Comparison of ENCODE assay signal across 20 mouse cellular contexts in the genomic region with DNA sequence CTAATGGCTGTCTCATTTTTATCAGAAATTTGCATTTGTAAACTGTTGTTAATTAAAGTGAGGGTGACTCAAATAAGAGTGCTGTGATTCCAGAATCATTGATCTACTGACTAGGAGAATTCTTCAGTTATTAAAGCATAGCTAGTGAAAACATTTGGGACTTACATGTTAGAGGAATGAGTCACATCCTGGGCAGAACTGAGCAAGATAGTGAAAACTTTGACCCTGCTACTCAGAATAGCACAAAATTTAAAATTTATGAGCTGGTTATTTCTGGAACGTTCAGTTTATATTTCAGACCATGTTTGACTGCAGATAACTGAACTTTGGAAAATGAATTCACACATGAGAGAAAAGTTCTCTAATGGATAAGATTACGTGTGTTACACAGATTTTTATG.
DNase-seq lines count a peak whose midpoint lies in the region; ATAC-seq and TF ChIP-seq lines count a peak whose summit lies in the region.
"Had no signal": no experiment of that assay in that cellular context is flagged by ENCODE, and none has a peak within 500 bp of the region (broad histone marks: within the 10 kb centered on the region; RNA-seq: fewer than 3 reads in every experiment).

No protein-coding gene starts in this region.

- H3ac ChIP-seq in C2C12 (ENCODE audit: control insufficient read depth, insufficient read length, low read depth) = no peak overlapping the region

- H3K36me3 ChIP-seq in heart, postnatal 0 days (replicated peaks; ENCODE audit: control insufficient read depth, insufficient read depth, low read length) = no peaks in the 10 kb centered on the region
- H3K36me3 ChIP-seq in C2C12 (ENCODE audit: control insufficient read depth, insufficient read depth) = no peaks in the 10 kb centered on the region
- H3K36me3 ChIP-seq: embryonic facial prominence, embryonic 10.5 days; heart, embryonic 12.5 days; hindbrain, embryonic 15.5 days had no signal

- H3K9ac ChIP-seq in heart, postnatal 0 days (replicated peaks; ENCODE audit: low read depth, low read length) = no peak overlapping the region
- H3K9ac ChIP-seq: heart, embryonic 12.5 days; hindbrain, embryonic 15.5 days had no signal

- 46% methylated on average over 2 of the region's 2 CpGs for WGBS in heart, postnatal 0 days

- no peak for TF ChIP-seq CTCF in heart, postnatal 0 days (IDR thresholded peaks at IDR 0.05; ENCODE audit: low read depth)
- TF ChIP-seq CTCF in C2C12 (IDR thresholded peaks at IDR 0.05; ENCODE audit: control insufficient read depth, insufficient read depth, insufficient read length) = no peak

- H3K79me3 ChIP-seq in C2C12 (ENCODE audit: low read depth) = no peaks in the 10 kb centered on the region

- no peak overlapping the region for H3K4me3 ChIP-seq in heart, postnatal 0 days (ENCODE audit: low read depth, low read length)
- no peak overlapping the region for H3K4me3 ChIP-seq in C2C12 (ENCODE audit: insufficient read depth, poor library complexity, severe bottlenecking)
- H3K4me3 ChIP-seq: embryonic facial prominence, embryonic 10.5 days; heart, adult 2 months; heart, embryonic 12.5 days; hindbrain, embryonic 15.5 days had no signal

- no peak for TF ChIP-seq EP300 in heart, postnatal 0 days (IDR thresholded peaks at IDR 0.05; ENCODE audit: low read depth)

- ATAC-seq in heart, postnatal 0 days (ENCODE audit: insufficient read depth, low read depth) = no peak
- ATAC-seq: forebrain, embryonic 14.5 days; inflammation-experienced regulatory T-cells, adult 6 months; intestine, postnatal 0 days had no signal

- H3K4me1 ChIP-seq in heart, postnatal 0 days (ENCODE audit: control insufficient read depth, insufficient read depth) = no peaks in the 10 kb centered on the region
- H3K4me1 ChIP-seq: embryonic facial prominence, embryonic 10.5 days; heart, embryonic 12.5 days; hindbrain, embryonic 15.5 days had no signal

- H3K9me3 ChIP-seq in heart, postnatal 0 days (replicated peaks; ENCODE audit: control insufficient read depth, low read length) = no peaks in the 10 kb centered on the region
- H3K9me3 ChIP-seq: embryonic facial prominence, embryonic 10.5 days; hindbrain, embryonic 15.5 days had no signal

- H3K27me3 ChIP-seq in heart, postnatal 0 days (ENCODE audit: control insufficient read depth, insufficient read depth, low read length) = no peaks in the 10 kb centered on the region
- H3K27me3 ChIP-seq in C2C12 (ENCODE audit: control insufficient read depth, insufficient read depth, insufficient read length) = no peaks in the 10 kb centered on the region
- H3K27me3 ChIP-seq: heart, embryonic 12.5 days; hindbrain, embryonic 15.5 days had no signal

- no peak overlapping the region for H3K4me2 ChIP-seq in heart, postnatal 0 days (ENCODE audit: low read depth, low read length)
- H3K4me2 ChIP-seq: heart, embryonic 12.5 days; hindbrain, embryonic 15.5 days had no signal

- H3K79me2 ChIP-seq in C2C12 (ENCODE audit: control insufficient read depth, insufficient read depth) = no peaks in the 10 kb centered on the region

- H3K27ac ChIP-seq in heart, postnatal 0 days (ENCODE audit: low read depth) = no peak overlapping the region
- H3K27ac ChIP-seq: embryonic facial prominence, embryonic 10.5 days; heart, adult 2 months; hindbrain, embryonic 15.5 days had no signal

- peak; percentile 5 for DNase-seq in heart, postnatal 0 days (ENCODE audit: low spot score)
- DNase-seq in heart, adult 9 months (ENCODE audit: low spot score in 2 of 2) = no peak
- DNase-seq in 3134 (ENCODE audit: extremely low read depth, insufficient read length, low spot score) = peak; percentile 30
- peak; percentile 7 for DNase-seq in brain, adult 2 months (ENCODE audit: low read depth, low spot score)
- no peak for DNase-seq in ovary, postnatal 10 days (ENCODE audit: low spot score)
- no peak for DNase-seq in cerebellum, postnatal 25 days
- DNase-seq: adrenal gland, postnatal 10 days; B cell, adult 2 months; cerebellum, adult 18-20 months; cerebellum, adult 9-11 months; gastrocnemius, postnatal 10 days; heart, adult 2 months; heart, postnatal 36 days had no signal

TF ChIP-seq in C2C12, 6 proteins besides CTCF, POLR2A, EP300 and RAD21:
- TF ChIP-seq USF1 (IDR thresholded peaks at IDR 0.05; ENCODE audit: low read depth) (no peak), MYOD1 (IDR thresholded peaks at IDR 0.05; ENCODE audit: control insufficient read depth, insufficient read length, low read depth) (no peak), CEBPB (IDR thresholded peaks at IDR 0.05; ENCODE audit: low read depth) (no peak), FOSL1 (IDR thresholded peaks at IDR 0.05; ENCODE audit: insufficient read depth, low read length, poor library complexity, severe bottlenecking) (peak; percentile 21)

Comparison
In these comparisons a context has a peak if more than half of its experiments do, and no peak if none do; other contexts are left out.
1. DNase-seq: peak in heart, postnatal 0 days (single experiment), 3134 (single experiment) and brain, adult 2 months (single experiment); none in heart, adult 9 months (0 of 2), ovary, postnatal 10 days (single experiment) and cerebellum, postnatal 25 days (0 of 2).